Mouse (Mus musculus) heart, postnatal 25 days (tissue): ENCODE measurements around the gene Pkib. TPM values are rescaled to one million over a fixed set of nuclear protein-coding genes. Genes with fewer than 3 reads are reported as not detected.

Source experiments
- DNase-seq: peaks from one replicate; pipeline ENCODE4 v3.0.0; 2022; ENCODE audit warnings: low spot score
- intact Hi-C: fragments of 180-260 bp; cut with DNase I; formaldehyde crosslinking; loops from one replicate; pipeline ENCODE4 v1.15.1; 2025
- total RNA-seq, 2 experiments: library from RNA; stranded (reverse); gene quantifications; 2 replicates each; pipeline ENCODE4 v1.2.3; 2021

Pkib gene
- total RNA-seq, 2 experiments from 2014 or later = 0.55 to 0.56 TPM

DNA sequence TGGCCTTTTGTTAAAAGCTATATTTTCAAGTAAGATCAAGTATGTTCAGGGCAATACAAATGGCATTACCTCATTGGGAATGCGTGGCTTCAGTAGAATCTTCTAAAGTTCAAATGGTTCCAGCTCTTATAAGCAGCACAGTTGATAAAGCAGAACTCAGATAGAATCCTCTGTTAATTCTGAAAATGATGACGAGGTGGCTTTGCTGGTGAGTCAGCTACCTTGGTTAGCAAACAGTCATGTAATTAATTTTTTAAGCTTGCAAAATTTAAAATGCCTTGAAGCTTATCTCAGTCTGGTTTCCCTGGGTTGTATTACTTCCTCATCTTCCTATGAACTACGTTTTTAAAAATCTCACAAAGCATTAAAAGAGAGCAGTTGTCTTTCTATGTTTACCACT lies 90.6 kb downstream of the Pkib start:
- DNase-seq = no peak
- intact Hi-C loops = loop anchor here (10.0 kb wide), 1 partner anchor 88 kb away; the partner anchor contains the start of gene Pkib

DNA sequence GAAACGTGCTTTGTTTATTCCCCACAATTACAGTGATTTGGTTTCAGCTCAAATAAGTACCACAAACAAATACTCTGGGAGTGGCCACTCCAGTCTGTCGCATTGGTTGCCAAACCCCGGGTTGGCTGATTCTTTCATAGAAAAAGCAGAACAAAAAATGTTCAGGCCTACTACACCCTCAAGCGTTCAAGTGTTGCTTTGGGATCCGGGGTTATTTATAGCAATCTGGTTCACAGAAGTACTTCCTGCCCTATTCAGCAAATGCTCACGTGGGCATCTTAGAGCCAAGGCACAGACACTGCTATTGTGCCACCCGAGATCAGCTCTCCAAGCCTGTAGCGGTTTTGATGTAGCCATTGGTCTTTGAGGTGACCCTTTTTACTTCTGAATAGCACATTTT lies 95.9 kb downstream of the Pkib start:
- DNase-seq = no peak
- intact Hi-C loops = loop anchor here (5.0 to 10.0 kb wide), 2 partner anchors 93 to 265 kb away; partner anchors contain the start of gene Pkib

DNA sequence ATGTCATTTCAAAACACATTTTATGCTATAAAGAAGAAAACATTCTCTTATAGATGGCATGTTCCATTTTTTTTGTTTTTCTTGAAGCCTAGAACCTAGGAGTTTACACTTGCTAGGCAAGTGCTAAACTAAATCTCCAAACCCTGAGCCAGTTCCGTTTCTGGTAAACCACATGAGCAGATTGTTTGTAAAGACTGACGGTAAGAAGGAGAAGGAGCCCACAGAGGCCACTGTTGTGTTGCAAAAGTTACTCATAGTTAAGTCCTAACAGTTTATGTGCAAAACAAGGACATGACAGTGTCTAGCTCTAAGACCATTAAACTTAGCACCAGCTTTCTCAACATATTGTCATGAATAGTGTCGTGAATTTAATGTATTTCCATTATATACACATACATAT lies 99.9 kb downstream of the Pkib start:
- intact Hi-C loops = no loop called here
- no peak for DNase-seq

DNA sequence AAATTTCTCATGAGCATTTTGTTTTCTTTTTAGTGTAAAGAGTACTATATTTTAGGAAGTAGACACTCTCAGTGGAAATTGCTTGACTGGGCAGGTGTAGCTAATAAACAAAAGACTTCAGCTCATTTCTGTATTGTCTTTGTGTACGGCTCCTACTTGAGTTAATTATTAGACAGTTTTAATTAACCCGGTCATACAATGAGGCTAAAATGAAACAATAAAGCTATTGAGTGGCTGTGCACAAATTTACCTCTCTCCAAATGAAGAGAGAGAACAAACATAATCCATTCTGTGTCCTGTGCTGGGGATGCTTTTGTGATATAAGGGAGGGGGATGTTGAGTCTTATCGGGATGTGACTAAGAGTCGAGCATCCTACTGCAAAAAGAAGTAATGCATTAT lies 109.0 kb downstream of the Pkib start:
- intact Hi-C loops = loop anchor here (5.0 kb wide), 1 partner anchor 278 kb away; no protein-coding TSS in a partner anchor
- DNase-seq = no peak

DNA sequence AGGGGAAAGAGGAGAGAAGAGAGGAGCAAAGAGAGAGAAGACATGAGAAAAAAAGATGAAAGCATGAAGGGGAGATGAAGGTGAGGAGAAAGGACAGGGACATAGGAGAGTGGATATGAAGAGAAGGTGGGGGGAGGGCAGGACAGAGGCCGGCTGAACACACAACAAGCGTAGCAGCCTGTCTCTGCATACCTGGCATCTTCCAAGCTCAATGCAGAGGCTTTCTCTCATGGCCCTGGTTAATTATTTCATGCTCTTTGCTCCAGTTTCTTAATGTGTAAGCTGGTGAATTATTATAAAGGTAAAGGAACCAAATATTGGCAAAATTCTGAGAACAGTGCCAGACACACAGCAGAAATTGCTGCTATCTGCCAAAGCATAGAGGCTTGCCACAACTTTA lies 109.6 kb downstream of the Pkib start:
- no peak for DNase-seq
- intact Hi-C loops = loop anchor here (5.0 kb wide), 1 partner anchor 279 kb away; no protein-coding TSS in a partner anchor

DNA sequence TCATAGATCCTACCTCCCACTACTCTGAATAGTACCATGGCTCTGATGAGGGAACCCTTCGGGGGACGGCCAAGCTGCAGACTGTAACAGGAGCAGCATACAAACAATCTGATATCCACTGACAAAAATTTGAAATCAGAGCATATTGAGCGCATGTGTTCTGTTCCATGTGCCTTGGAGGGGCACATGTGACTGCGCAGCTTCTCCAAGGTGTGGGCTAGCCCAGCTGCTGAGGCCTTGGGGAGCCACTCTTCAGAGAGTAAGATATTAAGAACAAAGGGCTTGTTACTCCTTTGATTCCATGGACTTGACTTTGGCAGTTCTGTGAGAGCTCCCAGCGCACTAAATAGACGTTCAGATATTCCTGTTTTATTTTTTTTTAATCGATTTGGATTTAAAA lies 111.3 kb downstream of the Pkib start:
- intact Hi-C loops = loop anchor here (1.0 to 5.0 kb wide), 3 partner anchors 54 to 281 kb away; no protein-coding TSS in a partner anchor

DNA sequence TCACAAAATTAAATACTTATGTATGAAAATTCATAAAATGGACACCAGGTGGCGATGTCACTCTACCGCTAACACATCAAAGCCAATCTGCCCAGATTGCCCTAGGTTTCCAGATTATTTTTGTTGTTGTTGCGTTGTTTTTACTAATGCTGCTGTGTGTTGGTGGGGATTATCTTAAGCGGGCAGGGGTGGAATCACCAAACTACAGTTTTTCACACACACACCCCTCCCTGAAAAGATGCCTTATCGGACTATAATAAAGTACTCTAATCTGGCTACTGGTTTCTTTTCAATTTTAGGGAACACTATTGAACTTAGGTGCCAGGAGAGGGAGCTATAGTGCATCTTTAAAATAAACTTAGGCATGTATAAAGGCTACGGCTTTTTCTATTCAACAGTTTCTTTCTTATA lies 111.8 kb downstream of the Pkib start:
- no peak for DNase-seq
- intact Hi-C loops = loop anchor here (1.0 to 5.0 kb wide), 3 partner anchors 53 to 281 kb away; no protein-coding TSS in a partner anchor

More for the DNA sequence above, 111.3 kb downstream of the Pkib start:
- no peak for DNase-seq

DNA sequence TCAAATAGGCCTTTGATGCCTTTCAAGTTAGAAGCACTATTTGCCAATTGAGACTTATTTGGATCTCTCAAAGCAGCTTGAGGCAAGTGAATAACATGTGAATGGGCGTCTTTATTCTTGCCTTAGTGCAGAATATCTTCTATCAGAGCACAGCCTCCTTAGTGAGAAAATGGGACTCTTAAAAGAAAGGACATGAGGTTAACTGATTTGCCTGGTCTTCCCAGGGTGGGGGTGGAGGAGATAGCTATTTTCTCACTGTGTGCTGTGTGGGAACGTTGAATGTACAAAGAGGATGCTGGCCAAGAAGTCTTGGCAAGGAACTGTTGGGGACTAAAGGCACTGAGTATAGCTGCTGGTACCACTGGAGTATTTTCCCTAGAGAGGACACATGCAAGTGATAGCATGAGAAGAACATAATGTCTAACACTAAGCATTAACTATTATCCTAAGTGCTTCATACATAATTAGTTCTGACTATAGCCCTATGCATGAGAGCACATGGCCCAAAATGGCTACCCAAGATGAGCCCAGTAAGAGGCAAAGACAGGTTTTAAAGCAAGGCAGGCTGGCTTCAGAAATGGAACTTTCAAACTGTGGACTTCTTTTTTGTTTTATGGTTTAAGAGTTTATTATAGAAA lies 112.5 kb downstream of the Pkib start:
- intact Hi-C loops = loop anchor here (5.0 kb wide), 1 partner anchor 282 kb away; no protein-coding TSS in a partner anchor
- no peak for DNase-seq

DNA sequence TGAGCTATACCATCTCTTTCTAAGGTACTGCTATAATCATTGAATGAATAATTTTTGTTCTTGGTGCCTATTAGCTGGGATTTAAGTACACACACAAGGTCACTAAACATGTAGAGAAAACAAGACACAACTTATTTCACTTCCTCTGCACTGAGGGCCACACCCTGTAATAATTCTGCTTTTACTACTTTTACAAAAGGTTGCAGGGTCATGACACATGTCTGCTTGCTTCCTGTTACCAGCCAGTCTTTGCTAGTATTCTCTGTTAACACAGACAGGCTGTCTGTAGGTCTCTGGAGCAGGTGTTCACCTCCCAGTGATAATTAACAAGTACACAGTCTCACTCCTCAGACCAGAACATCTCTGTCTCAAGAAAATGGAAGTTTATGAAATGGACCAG lies 113.7 kb downstream of the Pkib start:
- intact Hi-C loops = no loop called here

DNA sequence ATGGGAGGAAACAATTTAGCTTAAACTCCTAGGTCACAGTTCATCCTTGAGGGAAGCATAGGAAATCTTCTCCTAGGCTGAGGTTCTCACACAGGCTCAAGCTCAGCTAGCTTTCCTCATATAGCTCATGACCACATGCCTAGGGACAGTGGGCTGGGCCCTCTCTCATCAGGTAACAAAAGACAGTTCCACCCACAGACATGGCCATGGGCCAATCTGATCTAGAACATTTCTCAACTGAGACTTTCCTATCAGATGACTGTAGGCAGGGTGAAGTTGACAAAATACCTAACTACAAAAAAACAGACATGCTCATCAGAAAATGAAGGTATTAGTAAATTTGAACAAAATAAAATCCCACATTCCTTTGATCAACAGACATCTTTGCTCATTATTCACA lies 115.3 kb downstream of the Pkib start:
- intact Hi-C loops = no loop called here
- no peak for DNase-seq

More for the DNA sequence above, 113.7 kb downstream of the Pkib start:
- DNase-seq = no peak

DNA sequence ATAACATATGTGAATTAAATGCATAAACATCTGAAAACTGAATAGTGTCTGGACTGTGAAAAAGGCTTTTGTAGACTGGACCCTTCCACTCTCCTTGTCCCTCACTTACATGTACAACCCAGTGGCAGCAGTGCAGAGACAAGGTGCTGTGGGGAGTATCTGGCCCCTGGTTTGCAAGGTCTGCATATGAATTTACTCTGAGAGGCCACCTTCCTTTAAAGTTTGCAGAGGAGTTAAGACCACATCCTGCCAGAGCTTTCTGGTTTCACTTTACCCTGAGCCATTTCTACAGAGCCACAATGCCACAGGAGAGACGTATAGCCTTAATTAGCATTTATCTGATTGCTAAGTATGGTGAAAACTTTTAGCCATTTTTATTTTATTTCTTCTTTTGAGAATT lies 121.6 kb downstream of the Pkib start:
- intact Hi-C loops = no loop called here
- no peak for DNase-seq

DNA sequence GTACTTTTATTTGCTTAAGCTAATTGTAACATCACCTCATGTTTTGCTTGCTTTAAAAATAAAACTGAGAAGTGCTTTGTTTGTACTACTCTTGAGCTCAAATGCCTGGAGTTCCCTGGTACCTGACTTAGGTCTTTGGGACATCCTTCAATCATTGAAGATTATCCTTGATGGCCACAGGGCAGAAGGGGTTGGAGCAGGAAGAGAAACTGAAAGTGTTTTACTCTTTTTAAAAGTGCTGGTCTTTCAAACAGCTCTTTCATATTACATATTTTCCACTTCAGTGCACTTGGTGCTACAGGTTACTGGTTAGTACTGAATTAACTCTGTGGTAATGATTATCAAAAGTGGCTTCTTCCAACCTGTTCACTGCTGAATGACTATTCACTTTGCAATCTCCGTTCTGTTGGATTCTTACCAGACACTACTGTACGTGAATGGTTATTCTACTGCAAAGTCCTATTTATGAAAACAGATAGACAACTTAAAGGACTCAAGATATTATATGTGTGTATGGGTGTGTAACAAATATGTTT lies 123.5 kb downstream of the Pkib start:
- intact Hi-C loops = no loop called here
- no peak for DNase-seq

DNA sequence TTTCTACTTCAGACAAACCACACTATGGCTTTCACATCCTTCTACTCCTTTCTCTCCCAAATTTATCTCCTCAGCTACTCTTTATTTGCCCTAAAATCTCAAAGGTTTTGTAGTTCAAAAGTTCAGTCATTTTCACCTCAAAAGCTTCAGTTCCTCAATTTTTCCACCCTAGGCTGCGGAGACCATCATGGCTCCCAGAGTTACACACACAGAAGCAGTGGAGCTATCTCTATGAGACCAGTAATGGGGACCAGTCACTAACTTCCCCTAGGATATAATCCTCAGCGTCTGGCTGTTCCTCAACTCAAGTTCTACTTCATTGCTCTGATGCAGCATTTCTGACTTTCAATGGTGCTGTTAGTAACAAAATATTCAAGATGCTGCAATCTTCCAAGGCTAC lies 127.2 kb downstream of the Pkib start:
- DNase-seq = no peak
- intact Hi-C loops = no loop called here

DNA sequence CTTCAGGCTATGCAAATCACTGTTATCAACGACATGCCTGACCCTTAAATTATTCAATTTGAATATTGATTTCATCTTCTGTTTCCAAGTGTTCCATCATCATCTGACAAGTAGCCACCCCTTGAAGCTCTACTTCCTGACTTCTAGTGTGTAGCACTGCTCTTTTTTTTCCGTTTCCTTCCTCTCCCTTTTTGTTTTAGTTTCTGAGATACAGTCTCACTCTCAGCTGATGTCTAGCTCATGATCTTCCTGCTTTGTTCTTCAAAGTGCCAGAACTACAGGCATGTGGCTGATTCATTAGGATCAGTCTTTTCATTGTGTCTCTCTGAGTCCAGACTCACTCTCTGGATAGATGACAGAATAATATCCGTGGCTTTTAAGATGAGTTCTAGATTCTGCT lies 128.9 kb downstream of the Pkib start:
- intact Hi-C loops = no loop called here
- no peak for DNase-seq

DNA sequence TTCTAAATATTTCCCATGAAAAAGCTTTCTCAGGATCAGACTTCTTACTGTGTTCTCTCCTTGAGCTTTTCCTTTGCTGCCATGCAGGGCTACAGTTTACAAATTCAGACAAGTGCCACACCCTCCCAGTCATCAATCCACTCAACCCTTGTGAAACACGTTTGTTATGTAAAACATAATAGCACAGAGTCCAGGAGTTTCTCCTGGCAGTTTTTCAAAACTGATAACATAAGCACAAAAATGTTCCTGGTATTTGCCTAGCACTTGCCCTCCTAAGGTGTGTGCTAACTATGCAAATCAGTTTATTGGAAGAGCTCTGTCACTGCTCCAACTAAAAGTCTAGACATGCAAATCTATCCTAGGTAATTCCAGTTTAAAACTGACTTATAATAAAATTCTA lies 131.3 kb downstream of the Pkib start:
- intact Hi-C loops = no loop called here
- DNase-seq = no peak

DNA sequence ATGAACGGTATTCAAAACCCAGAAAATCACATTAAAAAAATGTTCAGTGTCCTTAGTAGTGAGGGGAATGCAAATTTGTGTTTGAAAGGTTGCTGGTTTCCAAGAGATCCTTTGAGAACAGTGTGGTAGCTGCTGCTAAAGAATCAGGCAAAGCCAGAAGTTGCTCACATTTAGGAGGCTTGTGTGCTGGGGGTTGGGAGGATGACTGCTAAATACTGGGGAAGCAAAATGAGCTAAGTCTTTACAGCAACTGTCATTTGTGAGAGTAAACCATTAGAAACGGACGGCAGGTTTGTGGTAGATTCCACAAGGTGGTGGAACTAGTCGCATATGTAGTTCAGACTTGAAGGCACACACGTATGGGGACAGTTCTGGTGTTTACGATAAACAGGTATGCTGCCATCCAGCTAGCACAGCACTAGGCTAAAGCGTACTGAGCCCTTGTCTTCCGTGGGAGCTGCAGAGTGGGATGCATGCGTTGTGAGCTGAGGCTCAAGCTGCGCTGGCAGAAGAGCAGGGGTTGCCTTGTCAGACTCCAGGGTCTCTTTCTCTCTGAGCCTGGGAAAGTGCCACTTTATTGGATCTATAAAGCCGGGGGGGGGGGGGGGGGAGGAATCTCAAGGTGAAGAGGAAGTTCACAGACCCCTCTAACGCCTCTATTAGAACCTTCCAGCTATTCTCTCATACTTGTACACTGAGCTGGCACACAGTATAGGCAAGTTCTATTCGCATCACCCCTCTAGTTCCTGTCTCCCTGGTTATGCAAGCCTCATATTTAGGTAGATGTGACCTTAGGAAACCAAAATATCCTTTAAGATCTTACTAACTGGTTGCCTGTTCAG lies 151.7 kb downstream of the Pkib start:
- no peak for DNase-seq
- intact Hi-C loops = no loop called here

DNA sequence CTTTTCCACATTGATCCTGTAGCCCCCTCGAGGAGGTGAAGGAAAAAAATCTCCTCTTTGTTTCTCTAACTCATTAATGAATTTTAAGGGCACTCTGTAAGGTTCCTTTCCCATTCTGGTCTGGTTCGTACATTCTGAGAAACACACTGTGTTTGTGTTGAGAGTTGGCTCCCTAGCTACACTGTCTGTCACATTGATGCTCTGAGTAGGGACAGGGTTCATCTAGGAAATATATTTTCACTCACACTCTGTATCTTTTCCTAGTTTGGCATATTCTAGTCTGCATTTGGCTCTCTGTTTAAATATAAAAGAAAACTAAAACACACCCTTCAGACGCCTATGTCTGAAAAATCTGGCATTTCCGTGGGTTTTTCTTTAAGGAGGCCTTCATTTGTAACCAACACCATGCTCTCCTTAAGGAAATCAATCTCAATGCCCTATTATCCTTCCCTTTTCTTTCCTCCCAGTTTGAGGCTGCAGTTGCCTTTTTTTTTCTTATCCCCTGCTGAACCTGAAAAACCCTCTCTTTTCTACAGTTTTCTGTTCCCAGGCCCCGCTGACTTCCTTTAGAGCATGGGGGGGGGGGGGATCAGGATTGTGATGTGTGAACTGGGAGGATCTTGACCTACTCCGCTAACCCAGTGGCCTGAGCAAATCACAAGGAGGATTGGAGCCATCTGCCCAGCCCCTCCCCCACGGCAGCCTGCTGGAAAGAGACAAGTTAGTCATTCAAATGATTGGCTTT lies 152.5 kb downstream of the Pkib start:
- intact Hi-C loops = no loop called here
- no peak for DNase-seq

DNA sequence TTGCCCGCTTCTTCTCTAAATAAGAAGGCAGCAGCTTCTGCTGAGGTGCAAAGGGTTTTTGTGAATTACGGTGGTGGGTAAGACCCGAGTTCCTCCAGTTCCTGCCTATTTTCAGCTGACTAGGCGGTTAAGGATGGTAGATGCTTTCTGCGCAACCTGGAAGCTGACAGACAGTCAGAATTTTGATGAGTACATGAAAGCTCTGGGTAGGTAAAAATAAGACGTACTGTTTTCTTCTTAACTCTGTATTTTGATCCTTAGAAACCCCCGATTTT lies 153.0 kb downstream of the Pkib start, which contains the start of gene Fabp7:
Fabp7 (plus strand) TSS at position 6 of the 275 bp plus-strand sequence.
- intact Hi-C loops = no loop called here
- DNase-seq = no peak

DNA sequence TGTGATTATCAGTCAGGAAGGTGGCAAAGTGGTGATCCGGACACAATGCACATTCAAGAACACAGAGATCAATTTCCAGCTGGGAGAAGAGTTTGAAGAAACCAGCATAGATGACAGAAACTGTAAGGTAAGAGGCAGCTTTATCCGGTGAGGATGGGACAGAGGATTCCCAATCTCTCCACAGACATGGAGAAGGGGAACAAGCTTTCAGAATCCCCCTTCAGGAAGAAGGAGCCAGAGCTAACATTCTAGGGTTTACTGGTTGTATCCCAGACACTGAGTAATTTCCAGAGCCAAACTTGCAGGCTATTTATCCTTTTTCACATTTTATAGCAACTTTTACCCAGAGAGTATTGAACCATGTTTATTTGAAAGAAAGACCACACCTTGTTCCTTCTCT lies 153.8 kb downstream of the Pkib start:
- intact Hi-C loops = no loop called here
- no peak for DNase-seq
